Mouse (Mus musculus): ENCODE results near the gene Hist2h3c2.

DNA sequence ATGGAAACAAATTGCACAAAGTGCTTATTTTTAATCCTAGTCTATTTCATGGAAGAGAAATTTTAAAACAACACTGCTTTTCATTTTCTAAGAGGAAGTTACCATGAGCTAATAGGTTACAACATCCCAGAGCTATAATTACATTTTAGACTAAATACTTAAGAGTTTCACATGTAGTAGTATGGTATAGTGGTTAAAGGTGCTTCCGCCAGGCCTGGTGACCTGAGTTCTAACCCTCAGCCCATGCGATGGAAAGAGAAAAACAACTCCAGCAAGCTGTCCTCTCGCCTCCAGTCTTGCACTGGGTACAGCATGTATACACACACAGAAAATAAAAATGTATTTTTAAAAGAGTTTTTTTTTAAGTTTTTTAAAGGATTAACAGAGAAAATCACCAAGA is 12.9 kb upstream of the Hist2h3c2 start:
- TF ChIP-seq CTCF (IDR thresholded peaks at IDR 0.05; ENCODE audit: borderline replicate concordance, control insufficient read depth, extremely low read depth, insufficient read depth, low read length, poor library complexity) (no peak), POLR2A (IDR thresholded peaks at IDR 0.05; ENCODE audit: control insufficient read depth, extremely low read depth, insufficient read depth, low read length, poor library complexity) (no peak)
